Mouse (Mus musculus) megakaryocyte, embryonic 14.5 days (primary cell): ENCODE data around the gene Podn. TPM values are rescaled to one million over a fixed set of nuclear protein-coding genes. Genes with fewer than 3 reads are reported as not detected.

Source experiments
- H3K27me3 ChIP-seq: replicated peaks from 2 replicates; pipeline ENCODE3; 2012; ENCODE audit warnings: inconsistent platforms
- H3K36me3 ChIP-seq: replicated peaks from 2 replicates; pipeline ENCODE3; 2012; ENCODE audit warnings: low read length, inconsistent platforms, mixed read lengths
- H3K4me1 ChIP-seq: 2 replicates; pipeline ENCODE4 v1.6.1; 2012; ENCODE audit warnings: inconsistent platforms
- H3K4me3 ChIP-seq: replicated peaks from 2 replicates; pipeline ENCODE3; 2012; ENCODE audit warnings: moderate library complexity, mild to moderate bottlenecking, inconsistent platforms
- H3K9me3 ChIP-seq: 2 replicates; pipeline ENCODE4 v1.6.1; 2012; ENCODE audit warnings: inconsistent platforms
- FLI1 ChIP-seq: IDR thresholded peaks from 2 replicates; pipeline ENCODE4 v1.6.1; 2012; ENCODE audit warnings: low read length, inconsistent platforms, mixed read lengths
- GATA1 ChIP-seq: IDR thresholded peaks from 3 replicates; pipeline ENCODE4 v1.6.1; 2012; ENCODE audit warnings: mixed read lengths, low read length, inconsistent platforms, borderline replicate concordance
- polyA plus RNA-seq: library from polyadenylated mRNA; stranded (reverse); fragments of >175 nt; gene quantifications from 2 replicates; pipeline ENCODE4 v1.2.3, GENCODE M21; 2012; ENCODE audit warnings: low replicate concordance; ENCODE audit not compliant: insufficient read depth

The Podn gene
- polyA plus RNA-seq, 1 experiment: not detected

DNA sequence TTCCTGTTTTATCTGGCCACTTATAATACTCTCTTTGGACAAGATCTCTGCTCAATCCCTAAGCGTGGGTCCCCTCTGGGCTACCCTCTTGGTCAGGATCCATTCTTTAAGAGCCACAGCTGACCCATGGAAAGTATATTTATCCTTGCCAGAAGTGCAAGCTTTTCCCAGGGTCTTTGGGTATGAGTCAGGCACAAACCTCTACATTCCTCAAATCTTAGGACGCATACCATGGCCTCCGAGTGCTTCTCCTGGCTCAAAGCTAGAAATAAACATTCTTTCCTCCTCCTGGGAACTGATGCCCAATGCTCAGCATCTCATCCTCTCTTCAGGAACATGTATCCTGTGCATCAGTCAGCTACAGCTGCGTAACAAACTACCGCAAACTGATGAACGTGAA lies 101.2 kb downstream of the Podn start:
- peaks cover 18% of the 10 kb centered on the region for H3K9me3 ChIP-seq
- no peak for TF ChIP-seq GATA1
- no peak for TF ChIP-seq FLI1
- peaks cover 92% of the 10 kb centered on the region for H3K27me3 ChIP-seq
- peaks cover 32% of the 10 kb centered on the region for H3K4me1 ChIP-seq
- H3K36me3 ChIP-seq: no peaks in the 10 kb centered on the region
- no peak overlapping the region for H3K4me3 ChIP-seq

DNA sequence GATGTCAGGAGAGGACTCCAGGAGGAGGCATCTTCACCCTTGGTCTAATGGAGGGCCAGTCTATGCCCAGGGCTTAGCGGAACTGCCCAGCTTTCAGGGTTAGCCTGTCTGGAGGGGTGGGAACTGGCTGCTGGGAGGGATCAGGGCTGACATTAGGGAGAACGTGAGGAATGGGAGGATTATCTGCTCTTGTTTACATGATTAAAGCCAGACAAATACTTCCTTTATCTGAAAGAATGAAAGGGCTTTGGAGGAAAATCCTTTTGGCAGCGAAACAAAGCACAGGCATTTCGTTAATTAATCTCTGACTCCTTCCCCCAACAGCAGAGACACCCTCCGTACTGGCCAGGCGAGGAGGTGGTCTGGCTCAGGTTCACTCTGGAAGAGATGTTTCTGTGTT lies 104.4 kb downstream of the Podn start:
- peaks cover 18% of the 10 kb centered on the region for H3K9me3 ChIP-seq
- peaks cover 24% of the 10 kb centered on the region for H3K4me1 ChIP-seq
- no peaks in the 10 kb centered on the region for H3K36me3 ChIP-seq
- TF ChIP-seq GATA1 (no peak), FLI1 (no peak)
- H3K4me3 ChIP-seq: no peak overlapping the region
- peaks cover 88% of the 10 kb centered on the region for H3K27me3 ChIP-seq

DNA sequence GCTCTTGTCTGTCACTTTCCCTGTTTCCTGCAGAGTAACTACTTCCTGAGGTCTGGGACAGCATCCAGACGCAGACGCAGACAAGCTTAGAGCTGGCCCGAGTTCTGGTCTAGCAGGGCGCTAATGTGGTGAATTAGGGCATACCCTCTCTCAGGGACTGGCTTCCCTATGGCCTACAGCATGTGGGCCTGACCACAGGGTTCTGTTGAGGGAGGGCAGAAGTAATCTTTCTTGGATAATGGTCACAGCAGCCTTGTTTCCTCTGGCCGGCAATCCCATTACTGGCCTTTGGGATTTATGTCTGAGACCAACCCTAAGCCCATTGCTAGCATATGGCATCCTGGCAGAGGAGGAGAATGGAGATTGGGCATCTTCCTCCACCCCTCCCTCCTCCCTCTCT lies 105.4 kb downstream of the Podn start:
- TF ChIP-seq GATA1 (no peak), FLI1 (no peak)
- Histone ChIP-seq H3K27me3 (peaks cover 89% of the 10 kb centered on the region), H3K4me3 (no peak overlapping the region), H3K4me1 (peaks cover 21% of the 10 kb centered on the region), H3K9me3 (peaks cover 18% of the 10 kb centered on the region), H3K36me3 (no peaks in the 10 kb centered on the region)

DNA sequence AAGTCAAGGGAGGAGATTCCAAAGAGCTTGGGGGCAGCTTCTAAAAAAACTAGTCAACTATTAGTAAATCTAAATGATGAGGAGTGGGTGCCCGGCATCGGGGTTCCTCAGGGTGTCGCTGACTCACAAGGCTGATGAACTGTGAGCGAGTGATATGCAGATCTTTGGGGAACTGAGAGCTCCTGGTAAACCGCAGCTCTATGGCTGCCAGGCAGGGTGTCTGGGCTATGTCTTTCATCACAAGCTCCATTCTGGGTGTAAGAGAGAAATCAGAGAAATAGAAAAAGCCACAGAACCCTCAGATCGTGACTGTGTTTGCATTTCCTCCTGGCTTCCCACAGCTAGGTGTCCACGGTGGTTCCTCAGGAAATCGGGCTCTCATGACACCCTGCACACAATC lies 107.3 kb downstream of the Podn start:
- Histone ChIP-seq H3K27me3 (peaks cover 85% of the 10 kb centered on the region), H3K4me1 (peaks cover 18% of the 10 kb centered on the region), H3K9me3 (peaks cover 3% of the 10 kb centered on the region), H3K36me3 (no peaks in the 10 kb centered on the region), H3K4me3 (no peak overlapping the region)
- no peak for TF ChIP-seq FLI1
- TF ChIP-seq GATA1: no peak

DNA sequence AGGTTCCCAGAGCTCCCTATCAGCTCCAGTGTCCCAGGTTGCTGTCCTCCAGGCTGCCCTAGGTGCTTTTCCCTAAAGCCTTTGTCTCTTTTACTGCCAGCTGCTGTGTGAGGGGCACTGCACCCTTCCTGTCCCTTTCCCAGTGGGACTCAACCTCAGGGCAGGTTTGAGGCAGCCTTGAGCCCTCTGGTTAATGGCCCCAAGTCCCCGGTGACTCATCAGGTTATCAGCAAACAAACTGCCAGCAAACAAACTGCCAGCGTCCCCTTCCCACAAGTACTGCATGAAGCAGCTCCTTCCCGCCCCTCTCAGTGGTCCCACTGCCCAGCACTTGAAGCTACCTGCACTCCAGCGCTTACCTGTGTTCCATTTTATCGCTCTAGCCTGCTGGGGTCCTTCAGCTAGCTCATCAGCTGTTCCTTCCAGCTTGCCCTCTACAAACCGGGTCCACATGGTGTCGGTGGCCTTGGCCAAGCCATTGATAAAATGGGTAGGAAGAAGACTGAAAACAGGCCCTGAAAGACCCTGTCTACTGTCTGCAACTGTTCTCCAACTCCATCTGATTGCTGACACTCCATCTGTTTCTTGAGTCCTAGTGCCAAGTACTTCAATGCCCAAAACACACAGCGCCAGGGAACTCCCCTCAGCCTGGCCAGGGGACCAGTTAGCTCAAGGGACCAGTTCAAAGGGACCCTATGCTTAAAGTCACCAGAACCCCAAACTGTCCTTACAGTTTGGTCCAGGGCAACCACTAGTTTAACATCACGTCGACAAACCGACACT lies 109.7 kb downstream of the Podn start:
- Histone ChIP-seq H3K36me3 (no peaks in the 10 kb centered on the region), H3K4me3 (no peak overlapping the region), H3K4me1 (peaks cover 29% of the 10 kb centered on the region), H3K27me3 (peaks cover 68% of the 10 kb centered on the region), H3K9me3 (peaks cover 6% of the 10 kb centered on the region)
- TF ChIP-seq GATA1: no peak
- no peak for TF ChIP-seq FLI1

DNA sequence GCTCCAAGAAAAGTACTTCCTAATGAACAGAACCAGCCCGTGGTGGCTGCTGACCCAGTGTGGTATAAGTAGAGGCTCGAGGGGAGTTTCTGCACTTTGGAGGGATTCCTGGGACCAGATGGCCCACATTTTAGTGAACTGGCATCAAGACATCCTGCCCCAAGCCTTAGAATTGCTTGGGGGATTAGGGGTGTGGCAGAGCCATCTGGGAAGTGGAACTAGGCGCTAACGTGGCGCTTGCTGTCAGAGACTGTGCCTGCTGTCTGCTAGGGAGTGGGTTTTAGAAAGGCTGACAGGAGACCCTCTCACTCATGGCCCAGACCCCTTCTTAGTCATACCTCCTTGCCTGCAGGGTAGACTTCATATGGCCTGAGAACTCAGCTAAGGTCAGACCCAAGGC lies 110.4 kb downstream of the Podn start:
- peaks cover 6% of the 10 kb centered on the region for H3K9me3 ChIP-seq
- H3K4me1 ChIP-seq: peaks cover 33% of the 10 kb centered on the region

DNA sequence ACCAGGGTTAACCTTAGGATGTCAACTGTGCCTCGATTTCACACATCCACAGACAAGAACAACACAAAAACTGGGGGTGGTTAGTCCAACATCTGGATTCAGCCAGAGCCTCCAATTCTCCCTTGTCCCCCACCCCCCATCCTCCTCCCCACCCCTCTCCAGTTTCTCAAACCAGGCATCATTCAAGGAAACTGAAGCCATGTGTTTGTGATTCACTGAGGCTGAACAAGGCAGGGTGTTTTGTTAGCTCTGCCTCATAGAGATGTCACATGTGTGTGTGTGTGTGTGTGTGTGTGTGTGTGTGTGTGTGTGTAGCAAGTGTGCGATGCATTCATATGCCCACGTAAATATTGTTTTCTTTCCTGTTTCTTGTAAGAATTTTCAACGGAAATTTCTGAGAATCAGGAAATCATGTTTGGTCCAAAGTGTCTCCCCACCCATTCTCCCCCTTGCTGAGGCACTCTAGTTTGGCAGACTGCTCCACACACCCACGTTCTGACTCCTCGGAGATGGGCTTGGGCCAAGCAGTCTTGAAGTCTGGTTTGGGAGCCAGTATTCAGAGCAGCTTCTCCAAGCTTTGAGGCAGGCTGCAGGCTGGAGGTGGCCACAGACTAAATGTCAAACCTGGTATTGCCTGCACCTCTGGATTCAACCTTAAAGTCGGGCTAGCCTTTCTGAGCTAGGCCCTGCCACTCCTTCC lies 111.8 kb downstream of the Podn start:
- Histone ChIP-seq H3K36me3 (no peaks in the 10 kb centered on the region), H3K4me1 (peaks cover 29% of the 10 kb centered on the region), H3K9me3 (peaks cover 6% of the 10 kb centered on the region), H3K4me3 (no peak overlapping the region), H3K27me3 (peaks cover 72% of the 10 kb centered on the region)
- TF ChIP-seq GATA1 (no peak), FLI1 (no peak)

More for the DNA sequence above, 110.4 kb downstream of the Podn start:
- H3K36me3 ChIP-seq: no peaks in the 10 kb centered on the region
- TF ChIP-seq FLI1: no peak
- no peak for TF ChIP-seq GATA1
- H3K4me3 ChIP-seq: no peak overlapping the region
- peaks cover 68% of the 10 kb centered on the region for H3K27me3 ChIP-seq

DNA sequence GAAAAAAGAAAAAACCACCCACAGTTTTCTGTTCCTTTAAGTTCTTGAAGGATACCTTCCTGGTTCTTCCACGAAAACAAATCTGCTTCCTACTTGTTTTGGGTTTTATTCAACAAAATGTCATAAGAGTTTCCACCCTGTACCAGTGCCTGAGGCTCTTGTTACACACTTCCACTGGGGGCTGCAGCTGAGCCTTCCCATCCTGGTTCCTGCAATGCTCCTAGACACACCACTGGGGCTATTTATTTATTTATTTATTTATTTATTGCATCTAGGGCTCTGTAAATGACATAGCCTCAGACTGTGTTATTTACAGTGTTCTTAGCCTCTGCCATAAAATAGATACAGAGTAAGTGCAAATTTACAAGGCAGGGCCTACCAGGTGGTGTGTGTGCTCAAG lies 112.5 kb downstream of the Podn start:
- Histone ChIP-seq H3K36me3 (no peaks in the 10 kb centered on the region), H3K9me3 (peaks cover 6% of the 10 kb centered on the region), H3K4me3 (no peak overlapping the region), H3K27me3 (peaks cover 72% of the 10 kb centered on the region), H3K4me1 (peaks cover 31% of the 10 kb centered on the region)
- no peak for TF ChIP-seq GATA1
- no peak for TF ChIP-seq FLI1

DNA sequence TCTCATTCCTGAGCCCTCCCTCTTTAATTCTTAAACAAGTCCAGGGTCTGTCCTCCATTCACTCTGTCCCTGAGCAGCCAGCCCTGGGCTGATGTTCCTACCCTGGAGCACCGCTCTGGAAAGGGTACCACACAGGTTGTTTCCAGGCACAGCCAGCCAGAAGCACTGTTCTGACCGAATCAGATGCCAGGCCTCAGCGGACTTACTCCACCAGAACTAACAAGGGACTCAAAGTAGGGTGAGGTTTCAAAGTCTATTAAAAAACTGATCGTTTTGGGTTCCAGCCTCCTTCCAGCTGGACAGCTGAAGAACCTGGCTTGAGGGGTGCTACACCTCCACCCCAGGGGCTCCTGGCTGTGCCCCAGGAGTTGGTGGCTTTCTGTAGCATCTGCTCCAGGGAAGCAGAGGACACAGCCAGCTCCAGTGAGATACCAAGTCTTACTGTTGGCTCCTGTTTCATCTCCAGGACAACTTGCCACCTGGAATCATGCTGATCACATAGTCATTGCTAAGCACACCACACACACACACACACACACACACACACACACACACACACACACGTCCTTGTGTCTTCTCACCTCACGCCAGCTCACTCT lies 116.1 kb downstream of the Podn start:
- H3K4me1 ChIP-seq: peaks cover 27% of the 10 kb centered on the region
- peaks cover 6% of the 10 kb centered on the region for H3K9me3 ChIP-seq
- no peak overlapping the region for H3K4me3 ChIP-seq
- peaks cover 69% of the 10 kb centered on the region for H3K27me3 ChIP-seq
- no peaks in the 10 kb centered on the region for H3K36me3 ChIP-seq
- TF ChIP-seq FLI1 (no peak), GATA1 (no peak)

DNA sequence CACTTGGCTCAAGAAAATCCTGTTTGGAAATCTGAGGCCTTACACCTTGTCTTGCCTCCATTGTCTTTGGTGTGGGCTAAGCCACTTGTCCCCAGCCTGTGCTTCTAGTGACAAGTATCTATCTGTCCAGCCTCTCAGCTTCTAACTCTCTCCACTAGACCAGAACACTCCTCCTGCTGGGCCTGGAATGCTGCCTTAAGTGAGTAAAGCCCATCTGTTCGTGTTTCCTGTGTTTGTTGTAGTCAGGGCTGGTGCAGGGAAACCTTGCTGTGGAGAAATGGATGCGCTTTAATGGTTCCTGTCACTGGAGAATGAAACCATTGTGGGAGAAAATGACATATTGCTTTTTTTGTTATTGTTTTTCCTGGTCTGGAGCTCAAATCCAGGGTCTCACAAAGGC lies 116.7 kb downstream of the Podn start:
- Histone ChIP-seq H3K4me3 (no peak overlapping the region), H3K4me1 (peaks cover 27% of the 10 kb centered on the region), H3K27me3 (peaks cover 65% of the 10 kb centered on the region), H3K9me3 (peaks cover 6% of the 10 kb centered on the region), H3K36me3 (no peaks in the 10 kb centered on the region)
- TF ChIP-seq GATA1 (no peak), FLI1 (no peak)
